8 mouse cellular contexts compared by ENCODE assay signal in genomic region chr2:61805541-61806345, GRCm38 (mm10). TPM values are rescaled to one million over a fixed set of nuclear protein-coding genes. Genes with fewer than 3 reads are reported as not detected.
DNase-seq lines count a peak whose midpoint lies in the region; ATAC-seq and TF ChIP-seq lines count a peak whose summit lies in the region.
"Had no signal": no experiment of that assay in that cellular context is flagged by ENCODE, and none has a peak within 500 bp of the region (broad histone marks: within the 10 kb centered on the region; RNA-seq: fewer than 3 reads in every experiment).

No protein-coding gene starts in this region.

- H3K9me3 ChIP-seq in forebrain, embryonic 14.5 days (replicated peaks; ENCODE audit: control insufficient read depth, low read length) = no peaks in the 10 kb centered on the region

- TF ChIP-seq CTCF in cortical plate, adult 2 months (IDR thresholded peaks at IDR 0.05; ENCODE audit: extremely low read depth, insufficient read depth, low read length) = no peak
- no peak for TF ChIP-seq CTCF in olfactory bulb, adult 2 months (IDR thresholded peaks at IDR 0.05; ENCODE audit: insufficient read depth, low read depth, low read length)

- no peaks in the 10 kb centered on the region; the same call in 1 of the 2 replicates for H3K4me1 ChIP-seq in cortical plate, adult 2 months (ENCODE audit: control insufficient read depth, insufficient read depth, low read length)
- peaks cover 4% of the 10 kb centered on the region for H3K4me1 ChIP-seq in forebrain, embryonic 14.5 days (ENCODE audit: control insufficient read depth, insufficient read depth, low read length)
- H3K4me1 ChIP-seq in olfactory bulb, adult 2 months (ENCODE audit: control insufficient read depth, insufficient read depth, low read length) = peaks cover 9% of the 10 kb centered on the region

- H3K27me3 ChIP-seq in forebrain, embryonic 14.5 days (replicated peaks; ENCODE audit: control insufficient read depth, insufficient read depth, low read length) = peaks cover 33% of the 10 kb centered on the region

- WGBS in forebrain, embryonic 14.5 days = under 1% methylated on average over 39 of the region's 39 CpGs
- WGBS in olfactory bulb, adult 2 months = 3% methylated on average over 39 of the region's 39 CpGs

- H3K27ac ChIP-seq in cortical plate, adult 2 months (ENCODE audit: insufficient read depth, low read length) = peak overlapping the region; percentile 80
- peak overlapping the region; percentile 98 for H3K27ac ChIP-seq in forebrain, embryonic 14.5 days (ENCODE audit: low read depth, low read length)
- H3K27ac ChIP-seq in olfactory bulb, adult 2 months (ENCODE audit: insufficient read depth, low read depth, low read length) = no peak overlapping the region

- peak overlapping the region; percentile 47 for H3K4me2 ChIP-seq in forebrain, embryonic 14.5 days (ENCODE audit: low read length)

- 0 out of 2 replicates have a peak, but pooled peaks have one; percentile 8 for ATAC-seq in forebrain, embryonic 14.5 days

- peak overlapping the region; percentile 88 for H3K4me3 ChIP-seq in cortical plate, adult 2 months (ENCODE audit: insufficient read depth, low read length)
- peak overlapping the region; percentile 51 for H3K4me3 ChIP-seq in forebrain, embryonic 14.5 days (ENCODE audit: low read depth, low read length)
- peak overlapping the region; percentile 30 for H3K4me3 ChIP-seq in olfactory bulb, adult 2 months (ENCODE audit: insufficient read depth, low read depth, low read length)

- no peaks in the 10 kb centered on the region for H3K36me3 ChIP-seq in forebrain, embryonic 14.5 days (ENCODE audit: control insufficient read depth, insufficient read depth, low read length)

- intact Hi-C loops in left cerebral cortex, postnatal 36 days (cut with DNase I) = no loop called here

- TF ChIP-seq POLR2A in cortical plate, adult 2 months (IDR thresholded peaks at IDR 0.05; ENCODE audit: extremely low read depth, insufficient read depth, low read length) = no peak
- TF ChIP-seq POLR2A in olfactory bulb, adult 2 months (IDR thresholded peaks at IDR 0.05; ENCODE audit: insufficient read depth, low read depth, low read length) = no peak

- peak; percentile 29 to 38 for DNase-seq in left cerebral cortex, postnatal 36 days (ENCODE audit: low spot score in 2 of 2)
- no peak for DNase-seq in left cerebral cortex, adult 11 months (ENCODE audit: low spot score)
- DNase-seq in forebrain, embryonic 14.5 days (ENCODE audit: low spot score) = peak; percentile 74
- DNase-seq in kidney, postnatal 14 days = peak; percentile 9
- no peak for DNase-seq in ovary, postnatal 10 days (ENCODE audit: low spot score)

- H3K9ac ChIP-seq in forebrain, embryonic 14.5 days (ENCODE audit: low read length) = peak overlapping the region; percentile 87

RNA-seq across cellular contexts. Expression of gene Tbr1, which starts 3.0 kb away (rescaled TPM):
- total RNA-seq in left cerebral cortex, postnatal 36 days (2021) = 100 to 1,000 TPM; 121 to 153 TPM
- polyA plus RNA-seq in cortical plate, adult 2 months (2012; rRNA removed) = 75.5 and 76.3 TPM in 2 replicates
- polyA plus RNA-seq in forebrain, embryonic 14.5 days (2014; fragmentation: Nextera tagmentation; extraction: Ambion mirVana) = 46.3 and 47.2 TPM in 2 replicates
- not detected in 2 replicates for polyA plus RNA-seq in olfactory bulb, adult 2 months (2012; ENCODE audit: insufficient read depth, insufficient read length, low replicate concordance, missing spikeins)
- polyA plus RNA-seq: small intestine, adult 2 months had no signal

Comparison
In these comparisons a context has a peak if more than half of its experiments do, and no peak if none do; other contexts are left out.
1. DNase-seq: peak in left cerebral cortex, postnatal 36 days (2 of 2), forebrain, embryonic 14.5 days (single experiment) and kidney, postnatal 14 days (single experiment); none in left cerebral cortex, adult 11 months (single experiment) and ovary, postnatal 10 days (single experiment).
2. H3K4me3 ChIP-seq: peak in every context shown above with its lines; median percentile 88 in cortical plate, adult 2 months; 51 in forebrain, embryonic 14.5 days; 30 in olfactory bulb, adult 2 months.
3. RNA of gene Tbr1, which starts 3.0 kb away (polyA plus RNA-seq): 75.5 to 76.3 TPM in cortical plate, adult 2 months and 46.3 to 47.2 TPM in forebrain, embryonic 14.5 days; not detected in olfactory bulb, adult 2 months; every median in the first group is over 10 times any median in the second.